Mouse (Mus musculus): Measurements from ENCODE around the gene Coro1c.

Gene Coro1c

DNA sequence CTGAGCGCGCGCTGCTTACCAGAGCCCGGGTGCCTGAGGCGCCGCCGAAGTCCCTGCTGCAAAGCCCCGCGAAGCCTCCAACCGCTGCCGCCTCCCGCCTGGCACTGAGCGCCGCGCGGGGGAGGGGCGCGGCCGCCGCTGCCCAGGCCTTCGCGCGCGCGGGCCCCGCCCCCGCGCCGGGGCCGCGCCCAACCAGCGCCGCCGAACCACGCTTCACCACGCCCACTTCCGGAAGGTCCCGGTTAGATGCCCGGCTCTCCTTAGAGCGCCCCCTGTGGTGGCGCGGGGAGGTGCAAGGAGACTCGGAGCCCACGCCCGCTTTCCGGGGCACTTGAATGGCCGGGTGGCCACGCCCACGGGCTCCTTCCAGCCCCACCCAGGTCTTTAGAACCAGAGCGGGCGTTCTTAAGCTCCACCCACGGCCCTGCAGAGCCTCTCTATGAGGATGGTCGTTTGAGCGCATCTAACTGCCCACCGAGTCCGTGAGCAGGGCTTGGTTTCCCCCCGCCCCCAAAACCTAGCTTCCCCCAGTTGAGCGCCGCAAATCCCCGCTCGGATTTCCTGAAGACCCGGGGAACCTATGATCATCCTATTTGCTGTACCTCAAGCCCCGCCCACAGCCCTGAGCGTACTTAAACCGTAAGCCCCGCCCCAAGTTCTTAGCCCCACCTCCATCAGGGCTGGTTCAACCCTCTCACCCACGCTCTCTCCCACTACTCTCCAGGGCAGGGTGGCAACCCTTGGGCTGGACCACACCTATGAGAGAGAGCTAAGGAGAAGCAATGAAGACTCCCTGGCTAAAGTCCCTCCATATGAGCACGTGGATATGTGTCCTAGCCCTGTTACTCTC lies at the start of gene Coro1c:
Gene Coro1c (minus strand): TSS at position 167 of the 850 bp plus-strand sequence.
- CTCF ChIA-PET: interaction anchor here (0.9 kb wide), 1 partner anchor 40 kb away, joined by 5 read pairs; no protein-coding TSS in a partner anchor

- CTCF ChIA-PET: interaction anchor here (0.7 kb wide), 1 partner anchor 60 kb away, joined by 3 read pairs; no protein-coding TSS in a partner anchor
These were observed 48.0 kb upstream of the Coro1c start for GRCm38 (mm10) chr5:113956510-113956909.

DNA sequence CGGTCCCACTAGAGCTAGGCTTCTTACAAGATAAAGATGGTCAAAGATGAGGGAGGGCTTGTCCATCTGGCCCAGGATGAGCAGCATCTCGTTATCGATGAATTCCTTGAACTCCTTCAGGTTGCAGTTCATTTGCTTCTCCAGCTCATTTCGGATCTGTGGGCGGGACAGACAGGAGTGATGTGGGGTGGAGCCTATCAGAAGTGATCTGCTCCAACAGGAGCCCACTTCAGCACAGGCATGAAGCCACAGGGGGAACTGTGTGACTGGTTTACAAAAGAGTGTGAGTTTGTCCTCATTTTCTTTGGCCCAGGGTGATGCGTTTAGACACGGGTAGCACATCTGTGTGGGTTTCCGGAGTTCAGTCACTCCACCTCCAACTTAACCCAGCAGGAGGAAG lies 47.1 kb upstream of the Coro1c start:
- CTCF ChIA-PET: interaction anchor here (0.5 to 1.2 kb wide), 3 partner anchors 14 to 182 kb away, joined by 4 to 8 read pairs (median 4); no protein-coding TSS in a partner anchor

- CTCF ChIA-PET: interaction anchor here (0.5 to 1.2 kb wide), 3 partner anchors 13 to 182 kb away, joined by 4 to 8 read pairs (median 4); no protein-coding TSS in a partner anchor
These were observed 46.7 kb upstream of the Coro1c start for GRCm38 (mm10) chr5:113955281-113955680.

GRCm38 (mm10) chr5:113954421-113954820 lies 45.9 kb upstream of the Coro1c start:
- CTCF ChIA-PET: interaction anchor here (0.5 to 1.2 kb wide), 2 partner anchors 12 to 77 kb away, joined by 3 to 4 read pairs; no protein-coding TSS in a partner anchor

DNA sequence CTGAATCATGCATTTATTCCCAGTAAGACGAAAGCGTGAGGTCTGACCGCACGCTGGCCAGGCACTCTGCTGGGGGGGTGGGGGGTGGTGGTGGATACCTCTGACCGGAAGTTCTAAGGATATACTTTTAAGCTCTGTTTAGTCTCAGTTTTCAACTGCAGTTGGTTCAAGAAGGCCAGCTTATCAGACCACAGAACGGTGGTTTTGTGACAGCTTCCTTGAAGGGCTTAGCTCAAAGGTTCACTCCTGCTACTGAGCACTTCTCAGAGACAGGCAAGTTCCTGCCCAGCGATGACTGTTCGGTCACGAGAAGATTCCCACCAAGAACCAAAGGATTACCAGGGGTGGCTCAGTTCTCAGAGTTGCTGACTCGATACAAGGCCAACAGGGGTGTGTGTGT lies 44.0 kb upstream of the Coro1c start:
- CTCF ChIA-PET: interaction anchor here (2.0 kb wide), 1 partner anchor 98 kb away, joined by 5 read pairs; no protein-coding TSS in a partner anchor

DNA sequence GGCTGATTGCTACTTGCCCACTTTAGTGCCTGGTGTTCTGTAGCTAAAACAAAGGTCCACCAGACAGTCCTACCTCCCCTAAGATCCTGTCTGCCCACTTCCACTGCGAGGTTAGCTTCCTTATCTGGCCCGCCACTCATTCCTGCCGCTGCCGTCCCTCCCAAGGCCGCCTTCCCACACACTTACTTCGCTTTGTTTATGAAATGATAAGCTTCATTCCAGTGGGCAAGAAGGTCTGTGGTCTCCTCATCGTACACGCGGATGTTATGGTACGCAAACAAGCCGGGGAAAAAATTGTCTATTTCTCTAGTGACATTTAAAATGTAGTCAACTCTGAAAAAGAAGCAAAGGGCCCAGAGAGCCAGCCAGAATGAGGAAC lies 43.1 kb upstream of the Coro1c start:
- CTCF ChIA-PET: interaction anchor here (2.0 kb wide), 1 partner anchor 97 kb away, joined by 5 read pairs; no protein-coding TSS in a partner anchor

GRCm38 (mm10) chr5:113950786-113951692 lies 42.5 kb upstream of the Coro1c start:
- CTCF ChIA-PET: interaction anchor here (2.0 kb wide), 1 partner anchor 97 kb away, joined by 5 read pairs; no protein-coding TSS in a partner anchor

GRCm38 (mm10) chr5:113950133-113950532 lies 41.6 kb upstream of the Coro1c start:
- CTCF ChIA-PET: interaction anchor here (0.5 kb wide), 1 partner anchor 37 kb away, joined by 4 read pairs; no protein-coding TSS in a partner anchor

GRCm38 (mm10) chr5:113947280-113947679 lies 38.7 kb upstream of the Coro1c start:
- CTCF ChIA-PET: no interaction called here

GRCm38 (mm10) chr5:113945126-113945525 lies 36.6 kb upstream of the Coro1c start:
- CTCF ChIA-PET: no interaction called here

- CTCF ChIA-PET: interaction anchor here (0.7 kb wide), 1 partner anchor 46 kb away, joined by 4 read pairs; no protein-coding TSS in a partner anchor
These were observed 34.8 kb upstream of the Coro1c start for GRCm38 (mm10) chr5:113943328-113943727.

GRCm38 (mm10) chr5:113942580-113942979 lies 34.0 kb upstream of the Coro1c start:
- CTCF ChIA-PET: interaction anchor here (0.7 kb wide), 1 partner anchor 12 kb away, joined by 4 read pairs; no protein-coding TSS in a partner anchor

- CTCF ChIA-PET: interaction anchor here (0.6 kb wide), 1 partner anchor 146 kb away, joined by 4 read pairs; no protein-coding TSS in a partner anchor
These were observed 30.8 kb upstream of the Coro1c start for GRCm38 (mm10) chr5:113939263-113939900.

DNA sequence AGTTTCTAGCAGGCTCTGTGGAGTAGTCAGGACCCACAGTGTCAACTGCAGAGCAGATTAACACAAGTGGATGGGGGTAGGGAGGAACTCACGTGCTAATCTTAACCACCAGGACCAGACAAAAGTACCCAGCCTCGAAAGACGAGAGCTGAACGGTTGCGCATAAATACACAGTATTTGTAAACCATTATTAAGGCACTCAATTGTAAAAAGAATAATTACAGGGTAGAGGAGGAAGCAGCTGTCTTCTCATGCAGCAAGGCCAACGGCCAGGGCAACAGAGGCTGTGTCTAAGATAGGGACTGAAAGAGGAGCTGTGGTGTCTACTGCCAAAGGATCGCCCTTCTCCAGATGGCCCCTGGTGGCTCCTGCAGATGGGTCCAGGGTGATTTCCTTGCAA lies 29.1 kb upstream of the Coro1c start:
- CTCF ChIA-PET: no interaction called here

- CTCF ChIA-PET: no interaction called here
These were observed 25.3 kb upstream of the Coro1c start for GRCm38 (mm10) chr5:113933889-113934288.

- CTCF ChIA-PET: no interaction called here
These were observed 24.9 kb upstream of the Coro1c start for GRCm38 (mm10) chr5:113933480-113933879.

DNA sequence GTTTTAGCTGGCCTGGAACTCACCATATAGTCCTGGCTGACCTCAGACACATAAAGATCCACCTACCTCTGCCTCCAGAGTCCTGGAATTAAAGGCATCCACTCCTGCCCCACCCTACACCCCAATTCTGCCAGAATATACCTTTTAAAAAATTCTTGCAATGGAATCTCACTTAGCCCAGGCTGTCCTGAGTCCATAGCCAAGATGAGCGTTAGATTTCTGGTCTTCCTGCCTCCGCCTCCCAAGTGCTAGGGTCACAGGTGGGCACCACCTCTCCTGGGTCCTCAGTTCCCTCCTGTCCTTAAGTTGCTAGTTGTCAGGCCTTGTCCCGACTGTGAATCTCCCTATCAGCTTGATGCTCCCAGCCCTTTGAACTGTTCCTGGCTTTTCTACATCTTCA lies 23.8 kb upstream of the Coro1c start:
- CTCF ChIA-PET: interaction anchor here (0.6 kb wide), 1 partner anchor 51 kb away, joined by 4 read pairs; no protein-coding TSS in a partner anchor

DNA sequence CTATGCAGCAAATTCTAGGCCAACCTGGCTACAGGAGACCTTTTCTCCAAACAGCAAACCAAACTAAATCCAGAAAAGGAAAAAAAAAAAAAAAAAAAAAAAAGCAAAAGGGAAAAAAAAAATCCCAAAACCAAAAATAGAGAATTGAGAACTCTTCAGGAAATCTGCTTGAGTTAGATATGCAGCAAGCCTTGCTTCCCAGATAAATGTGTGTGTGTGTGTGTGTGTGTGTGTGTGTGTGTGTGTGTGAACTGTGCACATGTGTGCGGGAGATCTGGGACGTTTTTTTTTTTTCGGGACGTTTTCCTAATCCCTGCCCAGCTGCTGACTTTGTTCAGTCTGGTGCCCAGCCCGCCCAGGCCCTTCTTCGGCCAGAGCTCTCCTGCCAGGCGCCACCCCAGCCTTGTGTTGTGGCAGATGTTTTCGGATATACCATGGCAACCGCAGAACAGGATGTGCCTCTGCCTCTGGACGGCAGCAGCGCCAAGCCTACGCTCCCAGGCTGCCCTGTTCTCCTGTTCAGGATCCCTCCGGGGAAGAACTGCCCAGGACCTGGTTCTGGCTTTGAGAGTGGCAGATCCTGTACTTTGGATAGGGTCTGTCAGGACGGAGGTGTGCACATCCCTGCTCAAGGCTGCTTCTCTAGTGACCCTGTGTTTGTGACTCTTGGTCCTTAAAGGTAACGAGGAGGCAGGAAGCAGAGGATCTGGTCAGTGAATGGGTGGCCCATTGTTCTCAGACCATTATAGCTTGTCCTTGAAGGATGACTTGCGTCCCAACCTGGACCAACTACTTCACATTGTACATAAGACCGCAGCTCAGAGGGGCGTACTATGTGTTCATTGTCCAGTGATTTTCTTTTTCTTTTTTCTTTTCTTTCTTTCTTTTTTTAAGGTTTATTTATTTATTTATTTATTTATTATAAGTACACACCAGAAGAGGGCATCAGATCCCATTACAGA lies 22.4 kb upstream of the Coro1c start:
- CTCF ChIA-PET: interaction anchor here (0.6 kb wide), 1 partner anchor 62 kb away, joined by 4 read pairs; no protein-coding TSS in a partner anchor
